Mouse (Mus musculus) hindbrain, postnatal 0 days (tissue): Measurements from ENCODE around the gene Fibcd1. TPM values are rescaled to one million over a fixed set of nuclear protein-coding genes. Genes with fewer than 3 reads are reported as not detected.

ENCODE experiments used
- ATAC-seq: fragments of 200-750 bp; cut with Nextera tagmentation; 2 replicates; pipeline ENCODE4 v1.8.0; 2017; ENCODE audit warnings: mild to moderate bottlenecking, moderate TSS enrichment, moderate library complexity
- DNase-seq: peaks from one replicate; pipeline ENCODE4 v3.0.0-alpha.2; 2015; ENCODE audit warnings: low spot score
- H3K27ac ChIP-seq: fragments of 300-500 bp; sonication (generic); 2 replicates; pipeline ENCODE4 v1.5.1; 2014; ENCODE audit warnings: mild to moderate bottlenecking
- H3K27me3 ChIP-seq: fragments of 300-500 bp; sonication (generic); 2 replicates; pipeline ENCODE4 v1.6.1; 2014; ENCODE audit warnings: low read length, mixed read lengths; ENCODE audit not compliant: insufficient read depth
- H3K36me3 ChIP-seq: fragments of 300-500 bp; sonication (generic); 2 replicates; pipeline ENCODE4 v1.6.1; 2014; ENCODE audit warnings: low read length, mixed read lengths; ENCODE audit not compliant: insufficient read depth
- H3K4me1 ChIP-seq: fragments of 300-500 bp; sonication (generic); 2 replicates; pipeline ENCODE4 v1.6.1; 2014; ENCODE audit warnings: antibody characterized with exemption, low read length, mixed read lengths; ENCODE audit not compliant: insufficient read depth
- H3K4me2 ChIP-seq: fragments of 300-500 bp; sonication (generic); 2 replicates; pipeline ENCODE4 v1.6.1; 2014; ENCODE audit warnings: low read depth, mild to moderate bottlenecking, low read length, moderate library complexity, mixed read lengths
- H3K4me3 ChIP-seq: fragments of 300-500 bp; sonication (generic); 2 replicates; pipeline ENCODE4 v1.5.1; 2014; ENCODE audit warnings: low read length
- H3K9ac ChIP-seq: fragments of 300-500 bp; sonication (generic); replicated peaks from 2 replicates; pipeline ENCODE4 v1.6.1; 2014; ENCODE audit warnings: mild to moderate bottlenecking, low read length, moderate library complexity, mixed read lengths
- H3K9me3 ChIP-seq: fragments of 300-500 bp; sonication (generic); 2 replicates; pipeline ENCODE4 v1.6.1; 2016; ENCODE audit warnings: low read length, mixed read lengths
- CTCF ChIP-seq: IDR thresholded peaks from 2 replicates; pipeline ENCODE4 v1.5.1; 2016; ENCODE audit warnings: antibody characterized with exemption, control low read depth, low read depth
- WGBS: fragments of 180-500 bp; shearing (Covaris S2); extraction: QIAGEN DNeasy Blood & Tissue Kit; methylation state at CpG from one replicate; pipeline ENCODE4 v1.1.7; 2014; 5-methylcytosine and 5-hydroxymethylcytosine counted together
- polyA plus RNA-seq: library from polyadenylated mRNA; unstranded; fragments of >200 nt; fragmentation: Nextera tagmentation; extraction: Ambion mirVana; gene quantifications from 2 replicates; pipeline ENCODE4 v1.2.1, GENCODE M21; 2015
- total RNA-seq: library from RNA; depleted of rRNA; stranded (reverse); fragments of >200 nt; gene quantifications from 2 replicates; pipeline ENCODE4 v1.2.3, GENCODE M21; 2014

The Fibcd1 gene
- total and polyA plus RNA-seq, 2 experiments from 2014 or later = 9.1 to 28.9 TPM

GRCm38 (mm10) chr2:31815367-31815766, 30.4 kb downstream of the Fibcd1 start:
- Histone ChIP-seq H3K9me3 (no peaks in the 10 kb centered on the region), H3K4me3 (no peak overlapping the region), H3K4me1 (no peaks in the 10 kb centered on the region), H3K9ac (no peak overlapping the region), H3K4me2 (no peak overlapping the region), H3K27ac (no peak overlapping the region), H3K36me3 (no peaks in the 10 kb centered on the region), H3K27me3 (no peaks in the 10 kb centered on the region)
- DNase-seq (peak; percentile 68), ATAC-seq (peak; percentile 14; the same call in 1 of the 2 replicates)
- peak; percentile 81 for TF ChIP-seq CTCF
- WGBS = 28% methylated on average over 5 of the region's 5 CpGs

GRCm38 (mm10) chr2:31814699-31815098, 31.1 kb downstream of the Fibcd1 start:
- DNase-seq = no peak
- no peak for TF ChIP-seq CTCF
- whole genome bisulfite sequencing = 61% methylated on average over 7 of the region's 7 CpGs
- no peak for ATAC-seq
- no peaks in the 10 kb centered on the region for H3K36me3 ChIP-seq
- no peak overlapping the region for H3K27ac ChIP-seq
- no peaks in the 10 kb centered on the region for H3K9me3 ChIP-seq
- no peak overlapping the region for H3K9ac ChIP-seq
- no peaks in the 10 kb centered on the region for H3K27me3 ChIP-seq
- no peak overlapping the region for H3K4me2 ChIP-seq
- peaks cover 3% of the 10 kb centered on the region; the same call in 1 of the 2 replicates for H3K4me1 ChIP-seq
- H3K4me3 ChIP-seq = no peak overlapping the region

- Histone ChIP-seq H3K4me1 (peaks cover 12% of the 10 kb centered on the region; the same call in 1 of the 2 replicates), H3K9ac (no peak overlapping the region), H3K9me3 (no peaks in the 10 kb centered on the region), H3K36me3 (no peaks in the 10 kb centered on the region), H3K4me2 (no peak overlapping the region), H3K27ac (no peak overlapping the region), H3K4me3 (no peak overlapping the region), H3K27me3 (no peaks in the 10 kb centered on the region)
- TF ChIP-seq CTCF = no peak
- ATAC-seq (no peak), DNase-seq (no peak)
- 78% methylated on average over 4 of the region's 4 CpGs for WGBS
Observed at GRCm38 (mm10) chr2:31813641-31814040, 32.2 kb downstream of the Fibcd1 start.

- no peak for TF ChIP-seq CTCF
- Histone ChIP-seq H3K36me3 (no peaks in the 10 kb centered on the region), H3K9ac (no peak overlapping the region), H3K27ac (no peak overlapping the region), H3K27me3 (no peaks in the 10 kb centered on the region), H3K4me2 (no peak overlapping the region), H3K9me3 (no peaks in the 10 kb centered on the region), H3K4me3 (no peak overlapping the region), H3K4me1 (peaks cover 24% of the 10 kb centered on the region)
- DNase-seq = no peak
- ATAC-seq = no peak
- WGBS = 76% methylated on average over 14 of the region's 14 CpGs
Observed at GRCm38 (mm10) chr2:31811086-31811958, 34.5 kb downstream of the Fibcd1 start.

GRCm38 (mm10) chr2:31810444-31810843, 35.4 kb downstream of the Fibcd1 start, which contains the start of gene Qrfp:
Gene Qrfp, minus strand, starts transcription at chr2:31810580.
- Histone ChIP-seq H3K4me1 (peaks cover 26% of the 10 kb centered on the region), H3K4me3 (no peak within 1 kb of the TSS), H3K4me2 (no peak within 1 kb of the TSS), H3K27me3 (no peaks in the 10 kb centered on the region), H3K27ac (no peak within 1 kb of the TSS; the same call in 1 of the 2 replicates), H3K36me3 (no peaks in the 10 kb centered on the region), H3K9me3 (no peaks in the 10 kb centered on the region), H3K9ac (no peak within 1 kb of the TSS)
- 44% methylated on average over 12 of the region's 12 CpGs for WGBS
- no peak for TF ChIP-seq CTCF
- DNase-seq = no peak
- ATAC-seq = no peak

- Histone ChIP-seq H3K9ac (no peak overlapping the region), H3K4me1 (peaks cover 26% of the 10 kb centered on the region), H3K27ac (no peak overlapping the region; the same call in 1 of the 2 replicates), H3K36me3 (peaks cover 1% of the 10 kb centered on the region; the same call in 1 of the 2 replicates), H3K4me2 (no peak overlapping the region), H3K4me3 (no peak overlapping the region), H3K9me3 (no peaks in the 10 kb centered on the region), H3K27me3 (no peaks in the 10 kb centered on the region)
- no peak for DNase-seq
- TF ChIP-seq CTCF = peak; percentile 7; the same call in 1 of the 2 replicates
- no peak for ATAC-seq
- 52% methylated on average over 2 of the region's 2 CpGs for WGBS
Observed at GRCm38 (mm10) chr2:31809358-31809740, 36.5 kb downstream of the Fibcd1 start.
